Mouse (Mus musculus) limb, embryonic 10.5 days (tissue): Measurements from ENCODE around the gene Golga7b. TPM values are rescaled to one million over a fixed set of nuclear protein-coding genes. Genes with fewer than 3 reads are reported as not detected.
A peak's percentile ranks its signal among the peaks of the same experiment; 100 is the strongest.

Source experiments
- DNase-seq: peaks from one replicate; pipeline ENCODE4 v3.0.0-alpha.2; 2017; ENCODE audit warnings: low spot score
- H3K27ac ChIP-seq: fragments of 300-500 bp; sonication (generic); 2 replicates; pipeline ENCODE4 v1.5.1; 2016; ENCODE audit warnings: mild to moderate bottlenecking
- H3K27me3 ChIP-seq: fragments of 300-500 bp; sonication (generic); 2 replicates; pipeline ENCODE4 v1.6.1; 2016; ENCODE audit warnings: low read depth, mild to moderate bottlenecking; ENCODE audit not compliant: poor library complexity, severe bottlenecking
- H3K36me3 ChIP-seq: fragments of 300-500 bp; sonication (generic); 2 replicates; pipeline ENCODE4 v1.6.1; 2016; ENCODE audit warnings: mild to moderate bottlenecking, moderate library complexity
- H3K4me1 ChIP-seq: fragments of 300-500 bp; sonication (generic); 2 replicates; pipeline ENCODE4 v1.6.1; 2016
- H3K4me3 ChIP-seq: fragments of 300-500 bp; sonication (generic); 2 replicates; pipeline ENCODE4 v1.5.1; 2016; ENCODE audit warnings: mild to moderate bottlenecking, moderate library complexity
- H3K9me3 ChIP-seq: fragments of 300-500 bp; sonication (generic); replicated peaks from 2 replicates; pipeline ENCODE4 v1.6.1; 2016; ENCODE audit warnings: mild to moderate bottlenecking
- WGBS: fragments of 180-500 bp; shearing (Covaris S2); methylation state at CpG from one replicate; pipeline ENCODE4 v1.1.7; 2016; 5-methylcytosine and 5-hydroxymethylcytosine counted together
- polyA plus RNA-seq: library from polyadenylated mRNA; unstranded; fragments of >200 nt; fragmentation: Nextera tagmentation; extraction: Ambion mirVana; gene quantifications from 2 replicates; pipeline ENCODE4 v1.2.1, GENCODE M21; 2016

The Golga7b gene
- polyA plus RNA-seq, 1 experiment from 2014 or later: not detected

DNA sequence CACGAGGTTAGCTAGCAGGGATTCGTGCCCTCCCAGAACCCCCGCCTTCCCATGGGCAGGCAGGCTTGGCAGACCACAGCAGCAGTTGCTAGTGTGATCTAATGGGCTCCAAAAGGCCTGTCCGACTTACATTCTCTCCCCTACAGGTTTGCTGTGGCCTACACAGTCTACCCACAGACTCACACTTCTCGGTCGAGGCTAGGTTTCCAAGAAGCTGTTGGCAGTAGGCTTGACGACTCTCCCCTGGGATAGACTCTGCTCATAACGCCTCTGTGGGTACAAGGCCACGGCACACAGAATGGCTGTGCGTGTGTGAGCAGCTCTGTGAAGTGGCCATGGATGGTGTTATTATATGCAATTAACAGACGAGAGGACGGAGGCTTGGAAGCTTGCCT lies 9.9 kb downstream of the Golga7b start:
- WGBS: 91% methylated on average over 12 of the region's 12 CpGs
- Histone ChIP-seq H3K36me3 (no peaks in the 10 kb centered on the region), H3K27me3 (peaks cover 34% of the 10 kb centered on the region), H3K4me3 (no peak overlapping the region), H3K4me1 (peaks cover 9% of the 10 kb centered on the region), H3K9me3 (no peaks in the 10 kb centered on the region), H3K27ac (no peak overlapping the region)
- DNase-seq: no peak

DNA sequence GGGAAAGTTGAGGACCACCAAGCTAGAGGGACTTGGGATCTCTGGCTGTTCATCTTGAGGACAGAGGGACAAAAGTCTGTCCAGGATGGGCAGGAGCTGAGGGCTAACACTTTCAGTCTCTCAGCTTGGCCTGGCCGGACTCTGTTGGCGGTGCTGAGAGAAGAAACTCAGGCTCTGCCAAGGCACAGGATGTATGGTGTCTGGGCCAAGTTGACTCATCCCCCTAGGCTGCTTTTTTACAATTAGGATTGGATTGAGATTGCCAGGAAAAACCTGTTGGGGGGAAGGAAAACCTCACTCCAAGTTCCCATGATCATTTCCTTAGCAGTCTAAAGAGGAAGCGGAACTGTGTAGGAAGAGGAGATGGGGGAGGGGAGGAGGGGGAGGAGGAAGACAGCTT lies 10.7 kb downstream of the Golga7b start:
- WGBS: 85% methylated on average over 3 of the region's 3 CpGs
- no peak overlapping the region for H3K27ac ChIP-seq
- no peak for DNase-seq

DNA sequence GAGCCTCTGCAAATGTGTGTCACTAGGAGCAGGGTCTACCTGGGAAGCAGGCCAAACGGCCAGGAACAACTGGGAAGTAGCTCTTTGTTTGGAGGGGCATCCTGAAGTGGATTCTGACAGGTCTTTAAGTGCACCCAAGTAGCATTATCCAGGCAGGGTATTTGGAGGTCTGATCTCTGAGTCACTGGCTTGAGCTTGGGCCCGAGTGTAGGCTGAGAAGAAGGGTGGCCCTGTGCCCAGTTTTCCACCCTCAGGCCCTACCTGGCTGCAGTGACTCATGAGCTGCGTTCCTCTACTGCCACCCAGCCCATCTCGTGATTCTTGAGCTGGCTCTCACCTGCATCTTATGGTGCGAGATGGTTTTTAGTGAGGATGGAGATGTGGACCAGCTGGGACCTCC lies 11.2 kb downstream of the Golga7b start:
- peaks cover 9% of the 10 kb centered on the region for H3K4me1 ChIP-seq
- no peaks in the 10 kb centered on the region for H3K36me3 ChIP-seq
- 79% methylated on average over 5 of the region's 5 CpGs for WGBS
- no peaks in the 10 kb centered on the region for H3K9me3 ChIP-seq
- H3K4me3 ChIP-seq: no peak overlapping the region
- no peak overlapping the region for H3K27ac ChIP-seq
- DNase-seq: no peak
- H3K27me3 ChIP-seq: peaks cover 28% of the 10 kb centered on the region

More for the DNA sequence above, 10.7 kb downstream of the Golga7b start:
- Histone ChIP-seq H3K27me3 (peaks cover 34% of the 10 kb centered on the region), H3K4me1 (peaks cover 9% of the 10 kb centered on the region), H3K36me3 (no peaks in the 10 kb centered on the region), H3K9me3 (no peaks in the 10 kb centered on the region), H3K4me3 (no peak overlapping the region)

DNA sequence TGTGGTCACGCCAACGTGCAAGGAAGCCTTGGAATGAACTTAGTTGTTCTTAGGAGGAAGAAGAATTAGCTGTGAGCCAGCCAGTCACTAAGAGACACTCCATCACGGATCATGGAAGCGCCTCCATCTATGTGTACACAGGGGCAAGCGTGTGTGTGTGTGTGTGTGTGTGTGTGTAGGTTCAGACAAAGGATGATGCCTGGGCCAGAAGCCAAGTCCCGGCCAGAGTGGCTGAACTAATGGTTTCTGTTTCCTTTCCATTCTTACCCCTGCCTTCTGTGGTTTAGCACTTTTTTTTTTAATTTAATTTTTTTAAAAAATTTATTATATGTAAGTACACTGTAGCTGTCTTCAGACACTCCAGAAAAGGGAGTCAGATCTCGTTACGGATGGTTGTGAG lies 13.1 kb downstream of the Golga7b start:
- DNase-seq: no peak
- WGBS: 93% methylated on average over 8 of the region's 8 CpGs
- peaks cover 9% of the 10 kb centered on the region for H3K27me3 ChIP-seq

DNA sequence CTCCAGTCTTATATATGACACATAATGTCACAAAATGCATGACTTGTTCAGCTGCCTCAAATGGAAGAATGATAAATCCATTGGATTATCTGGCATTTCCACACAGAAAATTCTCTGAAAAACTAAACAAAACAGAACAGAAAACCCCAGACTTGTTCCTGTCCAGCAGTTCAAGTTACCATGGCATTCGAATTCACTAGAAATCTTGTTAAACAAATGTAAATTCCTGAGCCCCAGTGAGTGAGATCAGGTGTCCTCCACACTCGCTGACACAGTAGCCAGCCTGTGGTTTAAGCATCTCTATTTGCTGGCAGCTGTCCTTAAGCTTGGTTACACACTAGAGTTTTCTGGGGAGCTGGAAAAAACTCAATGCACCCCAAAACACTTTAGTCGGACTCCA lies 16.1 kb downstream of the Golga7b start:
- 71% methylated on average over 3 of the region's 3 CpGs for WGBS
- no peaks in the 10 kb centered on the region for H3K36me3 ChIP-seq

More for the DNA sequence above, 13.1 kb downstream of the Golga7b start:
- Histone ChIP-seq H3K4me1 (peaks cover 6% of the 10 kb centered on the region), H3K36me3 (no peaks in the 10 kb centered on the region), H3K27ac (no peak overlapping the region), H3K9me3 (no peaks in the 10 kb centered on the region), H3K4me3 (no peak overlapping the region)

DNA sequence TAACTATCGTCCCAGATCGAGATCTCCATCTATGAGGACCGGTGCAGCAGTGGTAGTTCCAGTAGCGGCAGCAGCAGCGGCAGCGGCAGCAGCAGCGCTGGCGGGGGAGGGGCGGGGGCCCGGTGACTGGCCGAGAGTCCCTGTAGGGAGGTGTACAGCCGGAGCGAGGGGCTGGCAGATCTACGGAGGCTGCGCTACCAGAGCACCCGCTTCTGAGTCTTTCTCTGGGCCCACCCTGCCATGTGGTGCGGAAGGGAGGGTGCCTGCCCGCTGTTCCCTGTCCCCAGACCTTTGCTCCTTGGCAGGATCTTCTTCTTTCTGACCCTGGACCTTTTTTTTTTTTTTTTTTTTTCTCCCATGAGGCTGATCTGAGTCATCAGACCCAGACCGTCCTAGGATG lies 21.0 kb downstream of the Golga7b start:
- H3K27me3 ChIP-seq: peaks cover 33% of the 10 kb centered on the region
- no peaks in the 10 kb centered on the region for H3K36me3 ChIP-seq
- peak overlapping the region; percentile 28 for H3K4me3 ChIP-seq
- H3K27ac ChIP-seq: no peak overlapping the region
- peak; percentile 69 for DNase-seq
- WGBS: 3% methylated on average over 19 of the region's 19 CpGs
- H3K4me1 ChIP-seq: peaks cover 5% of the 10 kb centered on the region; the same call in 1 of the 2 replicates
- no peaks in the 10 kb centered on the region for H3K9me3 ChIP-seq

More for the DNA sequence above, 16.1 kb downstream of the Golga7b start:
- DNase-seq: no peak
- H3K4me3 ChIP-seq: no peak overlapping the region
- H3K4me1 ChIP-seq: peaks cover 5% of the 10 kb centered on the region; the same call in 1 of the 2 replicates
- H3K9me3 ChIP-seq: no peaks in the 10 kb centered on the region
- H3K27ac ChIP-seq: no peak overlapping the region
- H3K27me3 ChIP-seq: peaks cover 13% of the 10 kb centered on the region

DNA sequence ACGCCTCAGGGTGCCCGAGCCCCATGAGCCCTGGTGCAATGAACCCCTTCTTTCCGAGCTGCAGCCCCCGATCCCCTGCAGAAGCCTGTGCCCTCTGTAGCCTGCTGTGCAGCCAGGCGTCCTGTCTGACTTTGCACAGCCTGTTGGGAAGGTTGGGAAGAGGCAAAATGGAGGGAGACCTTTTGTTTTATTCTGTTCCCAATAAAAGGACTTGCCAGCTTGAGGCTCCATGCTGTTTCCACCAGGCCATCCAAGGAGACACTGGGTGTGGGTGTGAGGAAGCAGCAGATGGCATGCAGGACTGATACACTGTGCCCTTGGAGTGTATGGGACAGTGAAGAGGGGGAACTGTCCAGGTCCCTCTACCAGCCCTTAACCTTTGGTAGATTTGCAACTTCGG lies 22.7 kb downstream of the Golga7b start:
- peaks cover 5% of the 10 kb centered on the region; the same call in 1 of the 2 replicates for H3K4me1 ChIP-seq
- no peak for DNase-seq
- peaks cover 33% of the 10 kb centered on the region for H3K27me3 ChIP-seq
- no peaks in the 10 kb centered on the region for H3K9me3 ChIP-seq
- 68% methylated on average over 6 of the region's 6 CpGs for WGBS
- no peak overlapping the region for H3K27ac ChIP-seq
- no peak overlapping the region for H3K4me3 ChIP-seq
- H3K36me3 ChIP-seq: no peaks in the 10 kb centered on the region

DNA sequence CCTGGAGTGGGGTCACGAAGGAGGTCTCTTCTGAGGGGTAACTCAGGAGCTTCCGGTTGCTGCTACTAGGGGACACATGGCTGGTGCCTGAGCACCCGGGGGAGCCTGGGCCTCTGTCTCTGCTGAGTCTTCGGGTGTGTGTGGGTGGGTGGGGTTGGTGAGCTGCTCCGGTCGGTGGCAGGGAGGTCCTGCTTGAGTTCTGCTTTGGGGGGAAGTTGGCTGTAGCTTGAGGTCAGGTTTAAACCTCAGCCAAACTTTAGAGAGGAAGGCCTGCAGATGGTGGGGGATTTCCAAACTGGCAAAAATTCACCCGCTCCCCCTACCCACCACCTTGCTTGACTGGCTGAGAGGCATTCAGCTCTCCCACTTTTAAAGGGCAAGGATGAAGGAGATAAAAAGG lies 23.8 kb downstream of the Golga7b start:
- WGBS: 84% methylated on average over 7 of the region's 7 CpGs
- no peaks in the 10 kb centered on the region for H3K9me3 ChIP-seq
- H3K27me3 ChIP-seq: peaks cover 33% of the 10 kb centered on the region
- DNase-seq: no peak
- H3K36me3 ChIP-seq: no peaks in the 10 kb centered on the region
- no peak overlapping the region for H3K4me3 ChIP-seq
- H3K4me1 ChIP-seq: peaks cover 5% of the 10 kb centered on the region; the same call in 1 of the 2 replicates
- no peak overlapping the region for H3K27ac ChIP-seq

DNA sequence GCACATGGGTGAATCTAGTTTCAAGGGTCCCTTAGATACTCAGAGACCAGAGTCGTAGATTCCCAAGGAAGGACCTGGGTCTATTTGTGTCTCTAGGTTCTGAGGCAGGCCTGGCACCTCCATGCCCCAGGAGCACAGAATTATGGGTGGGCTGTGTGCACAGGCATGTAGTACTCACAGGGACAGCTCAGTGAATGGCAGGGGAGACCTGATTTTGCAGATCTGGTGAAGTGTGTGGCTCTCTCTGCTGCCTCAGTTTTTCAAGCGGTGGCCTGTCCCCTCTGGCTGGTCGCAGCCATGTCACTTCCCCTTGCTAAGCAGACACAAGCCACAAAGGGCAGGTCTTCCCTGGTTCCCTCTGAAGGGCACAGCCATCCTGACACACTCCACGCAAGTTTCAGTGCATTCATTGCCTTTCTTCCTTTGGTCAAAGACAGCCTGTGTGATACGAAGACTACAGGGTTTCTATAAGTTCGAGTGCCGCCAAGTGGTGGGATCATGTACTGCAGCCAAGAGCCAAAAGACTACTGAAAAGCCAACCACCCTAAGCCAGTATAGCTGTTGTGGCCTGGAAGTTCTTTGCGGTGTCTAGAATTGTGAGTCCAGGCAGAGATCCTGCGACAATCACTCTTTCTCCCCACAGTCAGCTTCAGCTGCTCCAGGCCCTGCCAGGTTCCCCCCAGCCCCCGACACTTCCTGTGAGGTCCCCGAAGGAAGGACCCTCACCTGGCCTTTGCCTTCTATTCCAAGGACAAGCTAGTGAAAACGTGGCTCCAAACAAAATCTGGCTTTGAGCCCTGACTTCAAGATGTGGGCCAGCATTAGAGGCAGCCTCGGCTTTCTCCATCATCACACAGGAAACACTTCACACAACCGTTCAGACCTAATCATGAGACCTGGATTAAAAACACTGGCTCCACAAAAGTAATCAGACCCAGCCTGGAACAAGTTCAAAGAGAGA lies 24.9 kb downstream of the Golga7b start:
- H3K9me3 ChIP-seq: no peaks in the 10 kb centered on the region
- 44% methylated on average over 14 of the region's 14 CpGs for WGBS
- H3K27me3 ChIP-seq: peaks cover 32% of the 10 kb centered on the region
- H3K4me1 ChIP-seq: peaks cover 5% of the 10 kb centered on the region; the same call in 1 of the 2 replicates
- no peak overlapping the region for H3K4me3 ChIP-seq
- DNase-seq: peak; percentile 84
- no peak overlapping the region for H3K27ac ChIP-seq
- no peaks in the 10 kb centered on the region for H3K36me3 ChIP-seq

DNA sequence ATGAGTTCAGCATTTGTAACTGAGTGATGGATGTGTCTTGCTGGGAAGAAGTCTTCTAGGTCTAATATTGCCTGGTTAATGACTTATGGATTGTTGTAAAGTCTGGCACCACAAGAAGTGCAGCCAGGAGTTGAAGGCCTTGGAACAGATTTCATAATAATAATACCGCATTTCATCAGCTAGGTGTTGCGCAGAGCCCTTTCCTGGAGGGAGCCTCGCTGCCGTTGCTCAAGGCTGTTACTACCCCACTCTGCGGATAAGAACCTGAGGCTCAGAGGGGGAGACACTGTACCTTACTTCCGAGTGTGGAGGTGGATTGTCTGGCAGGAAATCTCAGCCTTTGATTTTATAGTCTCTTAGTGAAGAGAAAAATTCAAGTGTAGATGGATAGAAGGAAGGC lies 29.9 kb downstream of the Golga7b start:
- WGBS: 85% methylated on average over 6 of the region's 6 CpGs
- no peaks in the 10 kb centered on the region for H3K9me3 ChIP-seq
- no peak overlapping the region for H3K27ac ChIP-seq
- no peak for DNase-seq
- H3K27me3 ChIP-seq: 0 out of 2 replicates have a peak, but pooled peaks cover 8% of the 10 kb centered on the region
- no peak overlapping the region for H3K4me3 ChIP-seq
- no peaks in the 10 kb centered on the region for H3K36me3 ChIP-seq
- no peaks in the 10 kb centered on the region for H3K4me1 ChIP-seq

DNA sequence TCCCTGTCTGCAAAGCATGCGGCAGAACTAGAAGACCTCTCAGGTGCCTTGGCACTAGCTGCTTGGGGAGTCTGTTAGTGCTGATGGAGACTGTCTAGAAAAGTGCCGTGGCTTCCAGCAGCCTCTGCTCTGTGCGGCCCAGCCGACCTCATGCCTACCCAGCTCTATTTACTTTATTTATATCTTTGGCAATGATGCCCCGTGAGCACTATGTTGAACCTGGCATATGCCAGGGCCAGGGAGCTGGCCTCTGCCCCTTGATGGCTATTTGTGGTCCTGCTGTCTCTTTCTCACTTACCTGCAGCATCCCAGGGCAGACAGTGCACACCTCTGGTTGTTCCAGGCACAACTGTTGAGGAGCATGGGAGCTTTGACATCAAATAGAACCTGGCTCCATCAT lies 31.1 kb downstream of the Golga7b start:
- DNase-seq: no peak
- H3K4me1 ChIP-seq: no peaks in the 10 kb centered on the region
- H3K9me3 ChIP-seq: no peaks in the 10 kb centered on the region
- no peaks in the 10 kb centered on the region for H3K36me3 ChIP-seq
- 0 out of 2 replicates have a peak, but pooled peaks cover 8% of the 10 kb centered on the region for H3K27me3 ChIP-seq
- H3K4me3 ChIP-seq: no peak overlapping the region
- 85% methylated on average over 5 of the region's 5 CpGs for WGBS
- no peak overlapping the region for H3K27ac ChIP-seq

DNA sequence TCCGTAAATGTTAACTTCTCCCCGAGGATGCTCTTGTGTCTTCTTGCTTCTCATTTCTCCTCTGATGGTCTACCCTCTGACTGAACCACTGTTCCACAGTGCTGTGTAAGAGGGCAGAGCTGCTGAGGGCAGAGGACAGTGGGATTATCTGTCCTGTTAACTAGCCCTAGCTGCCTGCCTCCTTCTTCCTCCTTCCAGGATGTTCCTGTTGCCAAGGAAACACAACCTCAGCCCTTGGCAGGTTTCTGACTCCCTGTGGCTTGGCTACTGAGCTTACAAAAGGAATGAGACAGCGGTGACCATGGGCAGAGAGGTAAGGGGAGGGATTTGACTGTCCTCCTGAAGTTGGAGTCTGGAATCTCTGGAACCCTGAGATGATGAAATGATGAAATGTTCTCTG lies 32.2 kb downstream of the Golga7b start:
- WGBS: 70% methylated on average over 3 of the region's 3 CpGs
- H3K27me3 ChIP-seq: 0 out of 2 replicates have a peak, but pooled peaks cover 8% of the 10 kb centered on the region

DNA sequence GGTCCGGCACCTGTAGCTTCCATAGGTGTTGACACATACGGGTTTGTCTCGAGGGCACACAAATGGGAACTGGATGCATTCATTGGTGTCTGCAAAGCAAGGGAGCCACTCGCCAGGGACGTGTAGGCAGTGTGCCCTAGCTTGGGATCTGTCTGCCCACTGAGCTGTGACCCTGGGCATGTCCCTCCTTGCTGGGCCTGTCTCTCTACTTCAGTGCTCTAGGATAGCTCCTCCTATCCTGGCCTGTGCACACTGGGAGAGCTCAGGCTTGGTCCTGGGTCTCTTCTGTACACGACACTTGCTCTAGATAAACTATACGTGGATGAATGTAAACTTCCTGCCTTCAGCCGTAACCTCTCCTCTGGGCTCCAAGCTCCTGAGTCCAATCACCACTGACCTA lies 36.8 kb downstream of the Golga7b start:
- H3K4me3 ChIP-seq: no peak overlapping the region
- H3K4me1 ChIP-seq: peaks cover 3% of the 10 kb centered on the region; the same call in 1 of the 2 replicates
- DNase-seq: no peak
- whole genome bisulfite sequencing: 76% methylated on average over 8 of the region's 8 CpGs
- no peaks in the 10 kb centered on the region for H3K27me3 ChIP-seq
- no peaks in the 10 kb centered on the region for H3K9me3 ChIP-seq
- no peak overlapping the region for H3K27ac ChIP-seq
- H3K36me3 ChIP-seq: no peaks in the 10 kb centered on the region

More for the DNA sequence above, 32.2 kb downstream of the Golga7b start:
- no peaks in the 10 kb centered on the region for H3K9me3 ChIP-seq
- H3K27ac ChIP-seq: no peak overlapping the region
- DNase-seq: no peak
- no peak overlapping the region for H3K4me3 ChIP-seq
- H3K36me3 ChIP-seq: no peaks in the 10 kb centered on the region
- no peaks in the 10 kb centered on the region; the same call in 1 of the 2 replicates for H3K4me1 ChIP-seq
